Mouse (Mus musculus): Measurements from ENCODE around the gene Mmp28. TPM values are rescaled to one million over a fixed set of nuclear protein-coding genes. Genes with fewer than 3 reads are reported as not detected.
A peak's percentile ranks its signal among the peaks of the same experiment; 100 is the strongest.

Mmp28 gene
- polyA plus RNA-seq, 2 experiments = 0.10 to 0.31 TPM

GRCm38 (mm10) chr11:83473235-83474016 lies 10.6 kb upstream of the Mmp28 start:
- WGBS (ENCODE audit: insufficient replicate concordance) = under 1% methylated on average over 51 of the region's 52 CpGs
- H3K27me3 ChIP-seq (ENCODE audit: control insufficient read depth, insufficient read depth, low read length) = no peaks in the 10 kb centered on the region
- ATAC-seq (ENCODE audit: insufficient read depth) (peak; percentile 66), DNase-seq (ENCODE audit: low read depth in 3 of 3, low spot score in 3 of 3) (peak; percentile 12 to 32 (median 24))
- H3K9me3 ChIP-seq (ENCODE audit: control insufficient read depth, low read length) = no peaks in the 10 kb centered on the region
- peak overlapping the region; percentile 94 for H3K9ac ChIP-seq (replicated peaks)
- peak overlapping the region; percentile 79 to 100 for H3K4me3 ChIP-seq (ENCODE audit: insufficient read depth in 1 of 2, low read depth in 2 of 2, low read length in 2 of 2)
- peak overlapping the region; percentile 18 for H3K27ac ChIP-seq
- peaks cover 10 to 16% of the 10 kb centered on the region in 2 experiments for H3K4me1 ChIP-seq (replicated peaks; ENCODE audit: control insufficient read depth in 2 of 2, insufficient read depth in 2 of 2, low read length in 1 of 2)
- H3K4me2 ChIP-seq (ENCODE audit: low read depth) = peak overlapping the region; percentile 73
- H3K36me3 ChIP-seq (replicated peaks; ENCODE audit: control insufficient read depth, insufficient read depth, low read depth) = peaks cover 17% of the 10 kb centered on the region
- TF ChIP-seq CTCF (IDR thresholded peaks at IDR 0.05; ENCODE audit: low read depth) (no peak), EP300 (IDR thresholded peaks at IDR 0.05; ENCODE audit: low read depth) (no peak)

GRCm38 (mm10) chr11:83472324-83473234 lies 9.7 kb upstream of the Mmp28 start, which contains the start of gene Taf15:
TSS of gene Taf15 (plus strand) at chr11:83473086.
- Histone ChIP-seq H3K4me3 (ENCODE audit: insufficient read depth in 1 of 2, low read depth in 2 of 2, low read length in 2 of 2) (peak within 1 kb of the TSS; percentile 79 to 100), H3K27me3 (ENCODE audit: control insufficient read depth, insufficient read depth, low read length) (no peaks in the 10 kb centered on the region), H3K9ac (replicated peaks) (peak within 1 kb of the TSS; percentile 94), H3K27ac (peak within 1 kb of the TSS; percentile 43), H3K4me1 (replicated peaks; ENCODE audit: control insufficient read depth in 2 of 2, insufficient read depth in 2 of 2, low read length in 1 of 2) (peaks cover 10 to 16% of the 10 kb centered on the region in 2 experiments), H3K36me3 (replicated peaks; ENCODE audit: control insufficient read depth, insufficient read depth, low read depth) (peaks cover 13% of the 10 kb centered on the region), H3K9me3 (ENCODE audit: control insufficient read depth, low read length) (no peaks in the 10 kb centered on the region), H3K4me2 (ENCODE audit: low read depth) (peak within 1 kb of the TSS; percentile 93)
- TF ChIP-seq EP300 (IDR thresholded peaks at IDR 0.05; ENCODE audit: low read depth) = peak; percentile 56
- peak; percentile 78 for TF ChIP-seq CTCF (IDR thresholded peaks at IDR 0.05; ENCODE audit: low read depth)
- ATAC-seq (ENCODE audit: insufficient read depth) (peak; percentile 96), DNase-seq (ENCODE audit: low read depth in 3 of 3, low spot score in 3 of 3) (peak; percentile 99 to 100 (median 99))
- WGBS (ENCODE audit: insufficient replicate concordance) = under 1% methylated on average over 66 of the region's 66 CpGs

- TF ChIP-seq EP300 (IDR thresholded peaks at IDR 0.05; ENCODE audit: low read depth) (no peak), CTCF (IDR thresholded peaks at IDR 0.05; ENCODE audit: low read depth) (no peak)
- Histone ChIP-seq H3K9ac (replicated peaks) (peak overlapping the region; percentile 81), H3K9me3 (ENCODE audit: control insufficient read depth, low read length) (no peaks in the 10 kb centered on the region), H3K27me3 (ENCODE audit: control insufficient read depth, insufficient read depth, low read length) (no peaks in the 10 kb centered on the region), H3K36me3 (replicated peaks; ENCODE audit: control insufficient read depth, insufficient read depth, low read depth) (peaks cover 9% of the 10 kb centered on the region), H3K27ac (peak overlapping the region; percentile 43; the same call in 1 of the 2 replicates), H3K4me2 (ENCODE audit: low read depth) (peak overlapping the region; percentile 93), H3K4me1 (replicated peaks; ENCODE audit: control insufficient read depth in 2 of 2, insufficient read depth in 2 of 2, low read length in 1 of 2) (peaks cover 10 to 16% of the 10 kb centered on the region in 2 experiments), H3K4me3 (ENCODE audit: insufficient read depth in 1 of 2, low read depth in 2 of 2, low read length in 2 of 2) (peak overlapping the region; percentile 65 to 79)
- DNase-seq (ENCODE audit: low read depth in 3 of 3, low spot score in 3 of 3) (peak in 1 of 3 experiments; percentile 20), ATAC-seq (ENCODE audit: insufficient read depth) (no peak)
- WGBS (ENCODE audit: insufficient replicate concordance) = 72% methylated on average over 2 of the region's 2 CpGs
These were observed 8.9 kb upstream of the Mmp28 start for GRCm38 (mm10) chr11:83471766-83472165.

- no peaks in the 10 kb centered on the region for H3K36me3 ChIP-seq (replicated peaks; ENCODE audit: control insufficient read depth, insufficient read depth, low read depth)
- H3K4me1 ChIP-seq (replicated peaks; ENCODE audit: control insufficient read depth in 2 of 2, insufficient read depth in 2 of 2, low read length in 1 of 2) = peaks cover 3 to 9% of the 10 kb centered on the region in 2 experiments; a peak in 3 of 4 replicates
- no peak overlapping the region for H3K4me2 ChIP-seq (ENCODE audit: low read depth)
- no peak for TF ChIP-seq CTCF (IDR thresholded peaks at IDR 0.05; ENCODE audit: low read depth)
- TF ChIP-seq EP300 (IDR thresholded peaks at IDR 0.05; ENCODE audit: low read depth) = no peak
- ATAC-seq (ENCODE audit: insufficient read depth) (no peak), DNase-seq (ENCODE audit: low read depth in 3 of 3, low spot score in 3 of 3) (no peak)
- no peaks in the 10 kb centered on the region for H3K9me3 ChIP-seq (ENCODE audit: control insufficient read depth, low read length)
- no peak overlapping the region for H3K27ac ChIP-seq
- no peak overlapping the region for H3K4me3 ChIP-seq (ENCODE audit: insufficient read depth in 1 of 2, low read depth in 2 of 2, low read length in 2 of 2)
- H3K9ac ChIP-seq (replicated peaks) = no peak overlapping the region
- 73% methylated on average over 3 of the region's 3 CpGs for WGBS (ENCODE audit: insufficient replicate concordance)
- H3K27me3 ChIP-seq (ENCODE audit: control insufficient read depth, insufficient read depth, low read length) = peaks cover 13% of the 10 kb centered on the region
These were observed 5.9 kb upstream of the Mmp28 start for GRCm38 (mm10) chr11:83468765-83469164.
